Mouse (Mus musculus): ENCODE data around the gene Llgl2.

- TF ChIP-seq POLR2A (IDR thresholded peaks at IDR 0.05; ENCODE audit: insufficient read length, low read depth) (no peak), TCF3 (IDR thresholded peaks at IDR 0.05; ENCODE audit: insufficient read length, low read depth) (no peak), USF1 (IDR thresholded peaks at IDR 0.05; ENCODE audit: low read depth) (no peak), TCF12 (IDR thresholded peaks at IDR 0.05; ENCODE audit: insufficient read depth, poor library complexity, severe bottlenecking) (no peak), MYOD1 (IDR thresholded peaks at IDR 0.05; ENCODE audit: control insufficient read depth in 1 of 3, insufficient read length in 2 of 3, low read depth in 2 of 3) (no peak), POLR2AphosphoS2 (IDR thresholded peaks at IDR 0.05; ENCODE audit: insufficient read length, low read depth) (no peak), E2F4 (IDR thresholded peaks at IDR 0.05; ENCODE audit: insufficient read depth) (no peak)
These were observed 7.7 kb downstream of the Llgl2 start for GRCm38 (mm10) chr11:115831518-115831917.
